Mouse (Mus musculus) lung, adult 2 months (tissue): Measurements from ENCODE around the gene Usp3.

ENCODE experiments used
- CTCF ChIP-seq: fragments of 200-500 bp; IDR thresholded peaks from 2 replicates; pipeline ENCODE4 v1.5.1; 2011; ENCODE audit warnings: mild to moderate bottlenecking, low read length, control low read depth; ENCODE audit not compliant: insufficient read depth
- POLR2A ChIP-seq: fragments of 200-500 bp; IDR thresholded peaks from 2 replicates; pipeline ENCODE4 v1.6.1; 2011; ENCODE audit warnings: low read depth, mild to moderate bottlenecking, control low read depth, low read length, borderline replicate concordance; ENCODE audit errors: extremely low read depth

GRCm38 (mm10) chr9:66465087-66465486 is 127.9 kb downstream of the Usp3 start:
- TF ChIP-seq CTCF (no peak), POLR2A (no peak)
